Mouse (Mus musculus) embryonic fibroblast, embryonic 13.5 days (primary cell): ENCODE measurements at regions not wholly inside any gene's neighbourhood (a gene's known extent, or its start where the extent isn't known, plus 50 kb on each side); places are given as distances from the start of the nearest gene placed in this dataset.

Source experiments
- H3K27ac ChIP-seq: 2 replicates; pipeline ENCODE4 v1.5.1; 2012; ENCODE audit warnings: low read length, control low read depth, inconsistent platforms; ENCODE audit not compliant: insufficient read depth
- H3K4me1 ChIP-seq: 2 replicates; pipeline ENCODE4 v1.6.1; 2011; ENCODE audit warnings: low read length; ENCODE audit not compliant: control insufficient read depth, insufficient read depth
- H3K4me3 ChIP-seq: 2 replicates; pipeline ENCODE4 v1.5.1; 2011; ENCODE audit warnings: mild to moderate bottlenecking, control low read depth, low read length; ENCODE audit not compliant: insufficient read depth
- CTCF ChIP-seq: IDR thresholded peaks from 2 replicates; pipeline ENCODE4 v1.5.1; 2011; ENCODE audit warnings: mild to moderate bottlenecking, control low read depth, low read length, moderate library complexity, borderline replicate concordance; ENCODE audit not compliant: insufficient read depth
- POLR2A ChIP-seq: IDR thresholded peaks from 2 replicates; pipeline ENCODE4 v1.6.1; 2011; ENCODE audit warnings: low read depth, mild to moderate bottlenecking, control low read depth, low read length, moderate library complexity

GRCm38 (mm10) chr6:93094730-93095360, 151.6 kb upstream of the Adamts9 start:
- Histone ChIP-seq H3K4me1 (no peaks in the 10 kb centered on the region), H3K4me3 (no peak overlapping the region), H3K27ac (no peak overlapping the region)
- TF ChIP-seq CTCF (no peak), POLR2A (no peak)

DNA sequence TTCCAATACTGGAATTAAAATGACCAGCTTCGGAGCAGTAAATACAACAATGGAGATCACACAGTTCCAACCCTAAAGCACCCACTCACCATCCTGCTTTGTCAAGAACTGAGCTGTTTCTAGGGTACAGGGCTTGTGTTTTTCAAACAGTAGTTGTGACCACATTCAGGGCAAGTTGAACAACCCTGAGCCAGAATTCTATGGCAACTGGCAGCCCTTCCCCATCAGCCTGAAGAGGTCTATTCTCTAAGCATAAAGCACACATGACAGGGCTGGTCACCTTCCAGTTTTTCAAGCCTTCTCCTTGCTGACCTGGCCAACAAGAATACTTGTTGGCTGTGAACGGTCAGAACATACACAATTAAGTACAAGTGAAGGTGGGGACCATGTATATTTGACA, 150.5 kb upstream of the Adamts9 start:
- no peaks in the 10 kb centered on the region for H3K4me1 ChIP-seq
- no peak overlapping the region for H3K4me3 ChIP-seq
- no peak overlapping the region for H3K27ac ChIP-seq
- no peak for TF ChIP-seq CTCF
- TF ChIP-seq POLR2A: no peak

DNA sequence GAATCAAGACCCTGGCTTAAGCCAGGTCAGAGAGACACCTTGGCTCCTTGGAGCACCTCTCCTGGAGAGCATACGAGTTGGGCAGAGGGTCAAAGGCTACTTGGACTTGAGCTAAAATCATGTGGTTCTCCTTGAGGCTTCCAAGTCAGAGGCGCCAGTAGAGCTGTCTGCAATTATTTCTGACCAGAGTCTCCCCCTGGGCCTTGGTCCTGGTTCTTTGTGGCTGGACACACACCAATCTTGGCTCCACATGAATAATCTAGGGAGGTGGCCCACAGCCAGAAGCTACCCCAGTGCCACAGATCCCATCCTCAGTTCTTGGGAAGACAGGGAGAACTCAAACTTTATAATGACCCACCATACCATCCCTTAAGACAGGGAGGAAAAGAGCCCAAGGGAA, 144.0 kb upstream of the Adamts9 start:
- Histone ChIP-seq H3K27ac (no peak overlapping the region), H3K4me3 (no peak overlapping the region), H3K4me1 (no peaks in the 10 kb centered on the region)
- TF ChIP-seq POLR2A: no peak
- no peak for TF ChIP-seq CTCF

- no peak overlapping the region for H3K27ac ChIP-seq
- H3K4me3 ChIP-seq: no peak overlapping the region
- H3K4me1 ChIP-seq: no peaks in the 10 kb centered on the region
- TF ChIP-seq CTCF (no peak), POLR2A (no peak)
Observed at GRCm38 (mm10) chr6:93084286-93084685, 141.0 kb upstream of the Adamts9 start.

- TF ChIP-seq POLR2A (no peak), CTCF (no peak)
- H3K4me3 ChIP-seq: no peak overlapping the region
- H3K27ac ChIP-seq: no peak overlapping the region
- H3K4me1 ChIP-seq: no peaks in the 10 kb centered on the region
Observed at GRCm38 (mm10) chr6:93083716-93084115, 140.4 kb upstream of the Adamts9 start.

DNA sequence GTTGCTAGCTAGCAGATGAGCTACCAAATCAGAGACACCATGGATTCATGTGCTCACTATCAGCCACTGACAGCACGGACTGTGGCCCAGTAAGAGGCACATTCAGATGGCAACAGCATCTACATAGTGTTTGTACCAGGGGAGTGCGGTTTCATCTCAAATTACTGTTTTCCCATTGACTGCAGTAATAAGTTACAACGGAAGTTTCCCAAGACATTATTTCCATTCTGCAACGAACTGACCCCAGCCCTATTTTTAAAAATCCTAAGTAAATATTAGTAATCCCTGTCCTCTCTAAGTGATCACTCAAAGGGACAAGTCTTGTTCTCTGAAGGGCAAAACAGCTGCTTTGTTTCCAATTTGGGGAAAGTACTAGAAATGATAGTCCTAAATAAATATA, 138.9 kb upstream of the Adamts9 start:
- Histone ChIP-seq H3K4me3 (no peak overlapping the region), H3K27ac (no peak overlapping the region), H3K4me1 (no peaks in the 10 kb centered on the region)
- no peak for TF ChIP-seq POLR2A
- no peak for TF ChIP-seq CTCF

DNA sequence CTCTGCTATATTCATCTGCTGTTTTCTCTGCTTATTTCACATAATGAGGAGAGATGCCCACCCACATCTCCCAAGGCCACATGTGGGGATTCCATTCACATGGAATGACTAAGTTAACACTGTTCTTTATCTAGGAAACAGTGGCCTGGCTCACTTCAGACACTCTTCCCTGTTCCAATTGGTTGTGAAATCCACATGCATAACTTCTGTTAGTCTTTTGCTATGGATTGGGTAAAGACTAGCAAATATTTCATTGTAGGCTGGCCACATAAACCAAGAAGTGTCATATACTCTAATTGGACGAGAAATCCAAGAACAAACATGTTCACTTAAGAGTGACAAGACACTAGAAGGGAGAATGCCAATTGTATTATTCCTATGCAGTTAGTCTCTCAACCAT, 133.4 kb upstream of the Adamts9 start:
- H3K4me1 ChIP-seq: no peaks in the 10 kb centered on the region
- no peak overlapping the region for H3K4me3 ChIP-seq
- TF ChIP-seq CTCF: no peak
- no peak for TF ChIP-seq POLR2A
- H3K27ac ChIP-seq: no peak overlapping the region

GRCm38 (mm10) chr6:93075867-93076266, 132.6 kb upstream of the Adamts9 start:
- no peaks in the 10 kb centered on the region for H3K4me1 ChIP-seq
- no peak overlapping the region for H3K27ac ChIP-seq
- no peak overlapping the region for H3K4me3 ChIP-seq
- TF ChIP-seq POLR2A: no peak
- TF ChIP-seq CTCF: no peak

- TF ChIP-seq POLR2A (no peak), CTCF (no peak)
- Histone ChIP-seq H3K4me3 (no peak overlapping the region), H3K27ac (no peak overlapping the region), H3K4me1 (no peaks in the 10 kb centered on the region)
Observed at GRCm38 (mm10) chr6:93075011-93075410, 131.7 kb upstream of the Adamts9 start.

DNA sequence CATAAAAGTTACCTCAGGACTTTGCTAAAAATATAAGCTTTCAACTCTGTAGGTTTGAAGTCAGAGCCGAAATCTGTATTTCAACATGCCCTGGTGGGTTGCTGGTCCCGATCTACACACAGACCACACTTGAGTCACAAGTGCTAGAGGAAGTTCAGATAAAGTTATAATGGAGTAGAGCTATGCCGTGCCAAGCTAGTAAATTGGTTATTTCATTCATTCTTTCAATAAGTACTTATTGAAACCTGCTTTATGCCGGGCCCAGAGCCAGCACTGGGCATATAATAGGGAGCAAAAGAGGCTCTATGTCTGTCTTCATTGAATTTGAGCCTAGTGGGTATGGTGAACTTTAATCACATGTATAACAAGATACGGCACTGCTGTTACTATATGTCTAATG, 127.6 kb upstream of the Adamts9 start:
- no peaks in the 10 kb centered on the region for H3K4me1 ChIP-seq
- TF ChIP-seq POLR2A (no peak), CTCF (no peak)
- H3K27ac ChIP-seq: no peak overlapping the region
- H3K4me3 ChIP-seq: no peak overlapping the region

DNA sequence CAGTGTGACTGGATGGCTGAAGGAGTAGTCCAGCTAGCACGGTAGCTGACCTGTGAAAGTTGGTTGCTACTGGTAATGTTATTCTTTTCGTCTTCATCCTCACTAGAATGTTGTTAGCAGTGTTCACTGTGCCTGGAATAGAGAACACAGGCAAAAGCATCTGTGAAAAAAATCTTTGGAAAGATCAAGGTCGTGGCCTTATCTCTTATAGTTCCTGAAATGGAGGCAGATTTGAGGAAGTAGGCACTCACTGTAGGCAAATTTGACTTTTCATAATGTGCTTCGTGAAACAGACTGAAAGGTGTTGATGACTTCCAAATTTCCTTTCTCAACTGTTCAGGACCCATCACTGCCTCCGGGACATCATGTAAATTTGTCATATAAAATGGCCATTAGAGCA, 124.5 kb upstream of the Adamts9 start:
- Histone ChIP-seq H3K4me1 (no peaks in the 10 kb centered on the region), H3K4me3 (no peak overlapping the region), H3K27ac (no peak overlapping the region)
- no peak for TF ChIP-seq CTCF
- no peak for TF ChIP-seq POLR2A
